ENCODE assay signal across 21 mouse cellular contexts in the genomic region with DNA sequence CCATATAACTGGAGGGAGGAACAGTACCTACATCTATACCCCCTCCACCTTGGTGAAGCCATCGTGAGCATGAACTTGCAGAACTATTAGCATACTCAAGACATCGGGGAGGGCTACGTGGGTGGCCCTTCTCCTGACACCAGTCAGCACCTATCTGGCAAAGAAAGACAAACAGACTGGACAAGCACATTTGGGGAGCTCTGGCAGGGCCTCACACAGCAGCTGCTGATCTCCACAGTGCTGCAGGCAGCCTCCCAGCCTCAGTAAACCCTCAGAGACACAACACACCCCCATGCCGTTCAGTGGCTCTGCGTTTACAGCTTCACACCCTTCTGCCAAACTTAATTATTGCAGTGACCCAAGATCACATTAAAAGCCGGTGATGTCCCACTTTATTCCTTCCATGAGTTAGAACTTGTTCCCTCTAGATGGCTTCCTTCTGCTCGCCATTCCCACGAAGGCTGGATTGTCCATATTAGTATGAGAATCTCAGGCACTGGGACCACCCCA.
"Had no signal": no experiment of that assay in that cellular context is flagged by ENCODE, and none has a peak within 500 bp of the region (broad histone marks: within the 10 kb centered on the region; RNA-seq: fewer than 3 reads in every experiment).

No protein-coding gene starts in this region.

- H3K4me1 ChIP-seq: liver, embryonic 12.5 days; liver, embryonic 15.5 days; midbrain, embryonic 15.5 days; neural tube, embryonic 13.5 days had no signal

- H3K27me3 ChIP-seq: intestine, embryonic 15.5 days; limb, embryonic 13.5 days; liver, embryonic 12.5 days; liver, embryonic 15.5 days; midbrain, embryonic 12.5 days; midbrain, embryonic 15.5 days; neural tube, embryonic 13.5 days had no signal

- H3K4me3 ChIP-seq: intestine, embryonic 15.5 days; kidney, embryonic 15.5 days; layer of hippocampus, adult 2 months; limb, embryonic 13.5 days; liver, embryonic 12.5 days; liver, embryonic 15.5 days; midbrain, embryonic 12.5 days; midbrain, embryonic 15.5 days; myocyte; neural tube, embryonic 13.5 days had no signal

- H3K9ac ChIP-seq: intestine, embryonic 15.5 days; kidney, embryonic 15.5 days; limb, embryonic 13.5 days; liver, embryonic 12.5 days; liver, embryonic 15.5 days; midbrain, embryonic 12.5 days; midbrain, embryonic 15.5 days; neural tube, embryonic 13.5 days had no signal

- DNase-seq: kidney, adult 11 months; kidney, adult 8-10 months; kidney, postnatal 10 days; layer of hippocampus, adult 9-11 months; liver; lung, adult 18-20 months; right cerebral cortex, adult 18-20 months; right cerebral cortex, postnatal 14 days; right cerebral cortex, postnatal 4 days; thymus, postnatal 25 days had no signal

- ATAC-seq: intestine, embryonic 15.5 days; liver, embryonic 12.5 days; midbrain, embryonic 15.5 days had no signal

- H3K36me3 ChIP-seq: intestine, embryonic 15.5 days; kidney, embryonic 15.5 days; limb, embryonic 13.5 days; liver, embryonic 12.5 days; liver, embryonic 15.5 days; midbrain, embryonic 12.5 days; midbrain, embryonic 15.5 days; neural tube, embryonic 13.5 days had no signal

- H3K4me2 ChIP-seq: intestine, embryonic 15.5 days; kidney, embryonic 15.5 days; limb, embryonic 13.5 days; liver, embryonic 12.5 days; liver, embryonic 15.5 days; midbrain, embryonic 12.5 days; midbrain, embryonic 15.5 days; neural tube, embryonic 13.5 days had no signal

- H3K9me3 ChIP-seq: intestine, embryonic 15.5 days; kidney, embryonic 15.5 days; limb, embryonic 13.5 days; liver, embryonic 12.5 days; liver, embryonic 15.5 days; midbrain, embryonic 12.5 days; midbrain, embryonic 15.5 days; neural tube, embryonic 13.5 days had no signal

- H3K27ac ChIP-seq: intestine, embryonic 15.5 days; kidney, embryonic 15.5 days; layer of hippocampus, adult 2 months; limb, embryonic 13.5 days; liver, embryonic 12.5 days; liver, embryonic 15.5 days; macrophage; midbrain, embryonic 12.5 days; midbrain, embryonic 15.5 days; neural tube, embryonic 13.5 days had no signal
